Mouse (Mus musculus): Measurements from ENCODE around the gene Ppdpf.

DNA sequence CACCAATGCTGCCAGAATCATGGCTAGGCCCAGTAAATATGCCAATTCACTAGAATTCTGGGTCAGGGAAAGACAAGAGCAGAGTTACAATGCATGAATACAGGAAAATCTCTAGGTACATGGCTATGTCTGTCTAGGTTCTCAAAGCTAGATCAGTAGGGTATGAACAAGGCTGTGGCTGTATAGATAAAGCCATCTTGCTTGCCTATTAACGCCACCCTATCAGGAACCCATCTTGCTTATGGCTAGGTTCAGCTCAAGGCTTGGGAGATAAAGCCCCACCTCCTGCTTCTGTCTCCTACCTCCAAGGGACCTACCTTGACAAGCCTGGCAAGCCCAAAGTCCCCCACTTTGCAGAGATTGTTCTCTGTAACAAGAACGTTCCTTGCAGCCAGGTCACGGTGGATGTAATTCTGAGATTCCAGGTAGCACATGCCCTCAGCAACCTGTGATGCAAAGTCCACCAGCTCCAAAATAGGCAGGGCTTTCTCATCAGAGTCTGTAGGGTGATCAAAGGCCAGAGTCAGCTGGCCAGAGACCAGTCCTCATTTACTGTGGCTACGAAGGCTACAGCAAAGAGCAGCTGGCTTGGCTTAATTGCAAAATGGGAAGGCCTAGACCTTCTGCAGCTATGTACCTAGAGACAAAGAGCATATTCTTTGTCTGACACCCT lies 9.7 kb downstream of the Ppdpf start:
- no peak for TF ChIP-seq POLR2A (IDR thresholded peaks at IDR 0.05; ENCODE audit: low read depth, low read length)
- TF ChIP-seq CTCF (IDR thresholded peaks at IDR 0.05; ENCODE audit: extremely low read depth, insufficient read length, insufficient replicate concordance, low read depth, low read length): no peak

All from small intestine, adult 2 months (tissue).